Mouse (Mus musculus) C2C12 (cell line): Measurements from ENCODE around the gene Tor3a.

Experiments
- CTCF ChIP-seq: IDR thresholded peaks from one replicate; pipeline ENCODE4 v1.5.1; 2011; ENCODE audit not compliant: control insufficient read depth, insufficient read depth, insufficient read length
- MAX ChIP-seq: IDR thresholded peaks from one replicate; pipeline ENCODE4 v1.6.1; 2011; ENCODE audit warnings: mild to moderate bottlenecking, control low read depth
- USF1 ChIP-seq: IDR thresholded peaks from one replicate; pipeline ENCODE4 v1.6.1; 2011; ENCODE audit warnings: low read depth, mild to moderate bottlenecking, control low read depth, moderate library complexity

- no peak for TF ChIP-seq MAX
- TF ChIP-seq CTCF = no peak
- no peak for TF ChIP-seq USF1
Measured at GRCm38 (mm10) chr1:156652189-156652822, 21.9 kb downstream of the Tor3a start.
